Mouse (Mus musculus): ENCODE data around the gene Pifo. TPM values are rescaled to one million over a fixed set of nuclear protein-coding genes. Genes with fewer than 3 reads are reported as not detected.

The Pifo gene
- polyA plus RNA-seq, 1 experiment from 2014 or later, result not detected

DNA sequence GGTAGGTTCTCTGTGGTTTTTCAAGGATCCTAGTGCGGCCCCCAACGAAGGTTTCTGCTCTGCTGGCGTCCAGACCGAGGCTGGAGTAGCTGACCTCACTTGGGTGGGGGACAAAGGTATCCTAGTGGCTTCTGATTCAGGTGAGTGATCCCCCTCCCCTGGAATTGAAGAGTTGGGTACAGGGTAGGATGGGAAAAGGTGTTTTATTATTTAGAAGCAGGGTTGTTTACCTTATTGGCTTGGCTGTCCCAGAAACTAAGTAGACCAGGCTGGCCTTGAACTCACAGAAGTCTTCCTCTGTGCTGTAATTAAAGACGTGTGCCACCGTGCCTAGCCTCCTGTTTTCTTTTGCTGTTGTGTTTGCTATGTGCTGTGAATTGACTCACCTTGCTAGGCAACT is 54.4 kb downstream of the Pifo start, which contains the start of gene Atp5f1:
Gene Atp5f1 (minus strand): TSS at position 101 of the 400 bp plus-strand sequence.
- no peak for DNase-seq (ENCODE audit: low spot score)
- Histone ChIP-seq H3K4me3 (ENCODE audit: low read depth, low read length) (peak within 1 kb of the TSS; percentile 81), H3K27me3 (ENCODE audit: control insufficient read depth, insufficient read depth, low read length) (no peaks in the 10 kb centered on the region), H3K27ac (ENCODE audit: low read depth, low read length) (peak within 1 kb of the TSS; percentile 92), H3K9ac (ENCODE audit: low read length) (peak within 1 kb of the TSS; percentile 94), H3K4me1 (ENCODE audit: control insufficient read depth, insufficient read depth, low read length) (peaks cover 12% of the 10 kb centered on the region; the same call in 1 of the 2 replicates), H3K36me3 (ENCODE audit: control insufficient read depth, insufficient read depth, low read length) (peaks cover 8% of the 10 kb centered on the region), H3K9me3 (ENCODE audit: control insufficient read depth, low read length) (no peaks in the 10 kb centered on the region), H3K4me2 (ENCODE audit: low read depth) (peak within 1 kb of the TSS; percentile 71)
- ATAC-seq (ENCODE audit: insufficient read depth, low FRiP score, low TSS enrichment), result no peak
- 5% methylated on average over 6 of the region's 6 CpGs for WGBS

DNA sequence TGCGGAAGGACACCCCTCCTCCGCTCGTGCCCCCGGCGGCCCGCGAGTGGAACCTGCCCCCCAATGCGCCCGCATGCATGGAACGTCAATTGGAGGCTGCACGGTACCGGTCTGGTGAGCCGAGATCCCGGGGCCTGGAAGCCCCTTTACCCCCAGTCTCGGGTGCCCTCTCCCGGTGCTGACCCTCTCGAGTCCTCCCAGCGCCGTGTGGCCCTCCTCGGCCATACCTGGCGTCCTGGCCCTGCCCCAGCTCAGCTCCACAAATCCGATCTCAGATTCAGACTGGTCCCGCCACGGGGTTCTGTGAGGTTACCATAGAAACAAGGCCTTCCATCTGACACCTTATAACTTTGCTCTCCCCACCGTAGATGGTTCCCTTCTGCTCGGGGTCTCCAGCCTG is 54.9 kb downstream of the Pifo start:
- Histone ChIP-seq H3K9me3 (ENCODE audit: control insufficient read depth, low read length) (no peaks in the 10 kb centered on the region), H3K36me3 (ENCODE audit: control insufficient read depth, insufficient read depth, low read length) (peaks cover 5% of the 10 kb centered on the region), H3K27me3 (ENCODE audit: control insufficient read depth, insufficient read depth, low read length) (no peaks in the 10 kb centered on the region), H3K4me3 (ENCODE audit: low read depth, low read length) (peak overlapping the region; percentile 81), H3K9ac (ENCODE audit: low read length) (peak overlapping the region; percentile 80), H3K4me1 (ENCODE audit: control insufficient read depth, insufficient read depth, low read length) (peaks cover 12% of the 10 kb centered on the region; the same call in 1 of the 2 replicates), H3K4me2 (ENCODE audit: low read depth) (peak overlapping the region; percentile 70), H3K27ac (ENCODE audit: low read depth, low read length) (0 out of 2 replicates have a peak overlapping the region, but pooled peaks have one; percentile 39)
- DNase-seq (ENCODE audit: low spot score) (no peak), ATAC-seq (ENCODE audit: insufficient read depth, low FRiP score, low TSS enrichment) (peak; percentile 79)
- under 1% methylated on average over 21 of the region's 26 CpGs for WGBS

DNA sequence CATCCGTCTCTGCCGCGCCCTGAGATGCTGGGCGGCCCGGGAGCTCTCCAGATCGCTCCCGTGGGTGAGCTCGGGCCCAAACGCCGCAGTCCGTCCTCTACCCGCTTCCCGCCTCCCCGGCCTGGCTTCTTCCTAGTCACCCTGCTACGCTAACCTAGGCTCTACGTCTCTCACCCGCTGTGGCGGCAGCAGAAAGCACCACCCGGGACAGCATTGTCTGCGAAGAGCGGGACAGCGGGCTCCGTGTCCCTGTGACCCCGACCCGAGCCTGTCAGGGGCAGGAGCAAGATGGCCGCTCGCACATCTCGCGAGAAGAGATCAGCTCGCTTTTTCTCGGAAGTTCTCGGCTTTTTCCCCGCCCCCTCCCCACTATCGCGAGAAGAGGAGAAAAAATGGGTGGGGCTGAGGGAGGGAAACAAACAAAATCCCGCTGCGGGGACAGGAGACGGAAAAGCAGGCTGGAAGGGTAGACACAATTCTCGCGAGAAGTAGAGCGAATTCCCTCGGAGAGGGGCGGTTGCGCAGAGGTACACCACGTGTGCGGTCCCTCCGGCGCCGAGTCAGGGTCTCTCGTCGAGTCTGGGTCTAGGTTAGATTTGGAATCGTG is 55.4 kb downstream of the Pifo start, which contains the start of gene Wdr77:
Gene Wdr77 (plus strand): TSS at position 396 of the 607 bp plus-strand sequence.
- Histone ChIP-seq H3K9me3 (ENCODE audit: control insufficient read depth, low read length) (no peaks in the 10 kb centered on the region), H3K4me1 (ENCODE audit: control insufficient read depth, insufficient read depth, low read length) (peaks cover 12% of the 10 kb centered on the region; the same call in 1 of the 2 replicates), H3K4me3 (ENCODE audit: low read depth, low read length) (peak within 1 kb of the TSS; percentile 81), H3K27ac (ENCODE audit: low read depth, low read length) (peak within 1 kb of the TSS; percentile 92), H3K9ac (ENCODE audit: low read length) (peak within 1 kb of the TSS; percentile 94), H3K4me2 (ENCODE audit: low read depth) (peak within 1 kb of the TSS; percentile 71), H3K36me3 (ENCODE audit: control insufficient read depth, insufficient read depth, low read length) (peaks cover 4% of the 10 kb centered on the region), H3K27me3 (ENCODE audit: control insufficient read depth, insufficient read depth, low read length) (no peaks in the 10 kb centered on the region)
- DNase-seq (ENCODE audit: low spot score), result peak; percentile 99
- peak; percentile 97 for ATAC-seq (ENCODE audit: insufficient read depth, low FRiP score, low TSS enrichment)
- under 1% methylated on average over 52 of the region's 52 CpGs for WGBS

DNA sequence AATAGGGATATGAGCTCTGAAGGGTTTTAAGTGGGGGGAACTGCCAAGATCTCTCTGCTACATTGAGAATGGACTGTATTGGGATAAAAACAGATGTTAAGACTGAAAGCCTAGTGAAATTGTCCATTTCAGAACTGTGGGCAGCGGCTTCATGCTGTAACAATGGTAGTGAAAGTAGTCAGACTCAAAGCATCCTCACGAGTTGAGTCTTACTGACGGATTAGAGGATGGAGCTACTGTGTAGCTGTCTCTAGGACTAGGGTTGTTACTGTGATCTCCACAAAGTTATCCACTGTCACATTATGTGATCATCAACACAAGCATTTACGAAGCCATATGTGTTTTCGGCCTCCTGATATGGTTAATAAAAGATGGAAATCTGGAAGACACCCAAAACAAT is 56.2 kb downstream of the Pifo start:
- 49% methylated on average over 5 of the region's 5 CpGs for WGBS
- Histone ChIP-seq H3K4me3 (ENCODE audit: low read depth, low read length) (peak overlapping the region; percentile 81), H3K4me1 (ENCODE audit: control insufficient read depth, insufficient read depth, low read length) (peaks cover 12% of the 10 kb centered on the region; the same call in 1 of the 2 replicates), H3K27ac (ENCODE audit: low read depth, low read length) (no peak overlapping the region), H3K9me3 (ENCODE audit: control insufficient read depth, low read length) (no peaks in the 10 kb centered on the region), H3K4me2 (ENCODE audit: low read depth) (peak overlapping the region; percentile 71), H3K9ac (ENCODE audit: low read length) (peak overlapping the region; percentile 94), H3K27me3 (ENCODE audit: control insufficient read depth, insufficient read depth, low read length) (no peaks in the 10 kb centered on the region), H3K36me3 (ENCODE audit: control insufficient read depth, insufficient read depth, low read length) (peaks cover 4% of the 10 kb centered on the region; the same call in 1 of the 2 replicates)
- DNase-seq (ENCODE audit: low spot score) (no peak), ATAC-seq (ENCODE audit: insufficient read depth, low FRiP score, low TSS enrichment) (no peak)

DNA sequence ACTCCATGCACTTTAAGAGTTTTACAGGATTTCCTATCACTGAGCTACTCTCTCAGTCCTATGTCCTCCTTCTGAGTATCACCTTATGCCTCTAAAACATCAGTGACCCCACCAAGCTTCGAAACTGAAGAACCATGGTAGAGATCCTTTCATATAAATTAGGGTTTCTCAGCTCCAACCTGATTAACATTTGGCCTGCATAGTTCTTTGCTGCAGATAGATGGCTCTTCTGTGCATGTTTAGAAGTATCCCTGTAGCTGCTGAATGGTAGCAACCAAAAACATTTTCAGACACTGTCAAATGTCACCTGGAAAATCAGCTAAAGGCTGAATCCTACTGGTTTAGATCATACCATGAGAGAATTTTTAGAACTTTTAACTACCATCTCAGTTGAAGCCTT is 57.2 kb downstream of the Pifo start:
- no peak overlapping the region for H3K9ac ChIP-seq (ENCODE audit: low read length)
- no peaks in the 10 kb centered on the region for H3K27me3 ChIP-seq (ENCODE audit: control insufficient read depth, insufficient read depth, low read length)
- 94% methylated on average over 1 of the region's 1 CpGs for WGBS
- no peaks in the 10 kb centered on the region for H3K9me3 ChIP-seq (ENCODE audit: control insufficient read depth, low read length)
- H3K36me3 ChIP-seq (ENCODE audit: control insufficient read depth, insufficient read depth, low read length), result peaks cover 2% of the 10 kb centered on the region; the same call in 1 of the 2 replicates
- H3K4me3 ChIP-seq (ENCODE audit: low read depth, low read length), result no peak overlapping the region
- H3K4me2 ChIP-seq (ENCODE audit: low read depth), result no peak overlapping the region; the same call in 1 of the 2 replicates
- H3K4me1 ChIP-seq (ENCODE audit: control insufficient read depth, insufficient read depth, low read length), result peaks cover 12% of the 10 kb centered on the region; the same call in 1 of the 2 replicates
- no peak overlapping the region for H3K27ac ChIP-seq (ENCODE audit: low read depth, low read length)
- no peak for DNase-seq (ENCODE audit: low spot score)
- no peak for ATAC-seq (ENCODE audit: insufficient read depth, low FRiP score, low TSS enrichment)

DNA sequence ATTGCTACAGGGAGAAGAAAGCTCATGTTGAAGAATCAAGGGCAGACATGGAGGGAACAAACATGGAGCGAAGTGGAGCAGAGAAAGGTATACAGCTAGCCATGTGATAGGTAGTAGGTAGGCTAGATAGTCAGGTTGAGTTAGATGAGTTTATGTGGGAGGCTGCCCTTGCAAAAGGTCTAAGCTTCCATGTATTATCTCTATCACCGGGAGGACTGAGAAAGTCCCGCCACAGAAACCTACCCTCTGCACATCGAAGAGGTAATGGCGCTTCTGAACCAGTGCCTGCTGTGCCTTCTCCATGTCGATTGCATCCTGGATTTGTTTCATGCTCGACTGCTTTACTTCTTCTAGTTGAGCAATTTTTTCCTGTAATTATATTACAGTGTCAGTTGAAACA is 63.1 kb downstream of the Pifo start:
- H3K36me3 ChIP-seq (ENCODE audit: control insufficient read depth, insufficient read depth, low read length), result peaks cover 16% of the 10 kb centered on the region
- H3K27me3 ChIP-seq (ENCODE audit: control insufficient read depth, insufficient read depth, low read length), result no peaks in the 10 kb centered on the region
- H3K9me3 ChIP-seq (ENCODE audit: control insufficient read depth, low read length), result no peaks in the 10 kb centered on the region
- no peak for DNase-seq (ENCODE audit: low spot score)
- H3K4me3 ChIP-seq (ENCODE audit: low read depth, low read length), result no peak overlapping the region
- no peak overlapping the region for H3K9ac ChIP-seq (ENCODE audit: low read length)
- 92% methylated on average over 7 of the region's 7 CpGs for WGBS
- no peak overlapping the region for H3K4me2 ChIP-seq (ENCODE audit: low read depth)
- H3K27ac ChIP-seq (ENCODE audit: low read depth, low read length), result no peak overlapping the region
- no peaks in the 10 kb centered on the region for H3K4me1 ChIP-seq (ENCODE audit: control insufficient read depth, insufficient read depth, low read length)
- no peak for ATAC-seq (ENCODE audit: insufficient read depth, low FRiP score, low TSS enrichment)

Other genes starting within 250 kb of the Pifo start
- 68.1 and 75.9 TPM in 2 replicates for gene Rap1a, start 213.3 kb downstream of the Pifo start, polyA plus RNA-seq (2014; fragmentation: Nextera tagmentation; extraction: Ambion mirVana)
- gene Adora3, start 143.8 kb downstream of the Pifo start, polyA plus RNA-seq (2014; fragmentation: Nextera tagmentation; extraction: Ambion mirVana), result 0.19 and 0.31 TPM in 2 replicates
- not detected in 2 replicates for gene Tmigd3, start 143.7 kb downstream of the Pifo start, polyA plus RNA-seq (2014; fragmentation: Nextera tagmentation; extraction: Ambion mirVana)
- 0.57 and 0.76 TPM in 2 replicates for gene I830077J02Rik, start 82.0 kb downstream of the Pifo start, polyA plus RNA-seq (2014; fragmentation: Nextera tagmentation; extraction: Ambion mirVana)
- 131 and 132 TPM in 2 replicates for gene Wdr77, start 55.3 kb downstream of the Pifo start, polyA plus RNA-seq (2014; fragmentation: Nextera tagmentation; extraction: Ambion mirVana)
- 548 and 549 TPM in 2 replicates for gene Atp5f1, start 54.5 kb downstream of the Pifo start, polyA plus RNA-seq (2014; fragmentation: Nextera tagmentation; extraction: Ambion mirVana)
- gene Ovgp1, start 40.9 kb downstream of the Pifo start, polyA plus RNA-seq (2014; fragmentation: Nextera tagmentation; extraction: Ambion mirVana), result 2.0 and 3.2 TPM in 2 replicates
- gene Chil5, start 18.2 kb upstream of the Pifo start, polyA plus RNA-seq (2014; fragmentation: Nextera tagmentation; extraction: Ambion mirVana), result not detected in 2 replicates
- gene Chia1, start 98.6 kb upstream of the Pifo start, polyA plus RNA-seq (2014; fragmentation: Nextera tagmentation; extraction: Ambion mirVana), result not detected in 2 replicates
- not detected in 2 replicates for gene Chil3, start 152.9 kb upstream of the Pifo start, polyA plus RNA-seq (2014; fragmentation: Nextera tagmentation; extraction: Ambion mirVana)
- gene Chil4, start 204.9 kb upstream of the Pifo start, polyA plus RNA-seq (2014; fragmentation: Nextera tagmentation; extraction: Ambion mirVana), result not detected in 2 replicates

Measured in neural tube, embryonic 11.5 days (tissue).